Mouse (Mus musculus) stomach, postnatal 0 days (tissue): ENCODE measurements at regions not wholly inside any gene's neighbourhood (a gene's known extent, or its start where the extent isn't known, plus 50 kb on each side); places are given as distances from the start of the nearest gene placed in this dataset.

Source experiments
- ATAC-seq: fragments of 200-750 bp; cut with Nextera tagmentation; 2 replicates; pipeline ENCODE4 v1.8.0; 2017; ENCODE audit not compliant: low FRiP score, low TSS enrichment
- DNase-seq: peaks from one replicate; pipeline ENCODE4 v3.0.0-alpha.2; 2016; ENCODE audit warnings: low spot score
- H3K27ac ChIP-seq: fragments of 300-500 bp; sonication (generic); replicated peaks from 2 replicates; pipeline ENCODE4 v1.5.1; 2014; ENCODE audit warnings: mild to moderate bottlenecking, control low read depth
- H3K27me3 ChIP-seq: fragments of 300-500 bp; sonication (generic); 2 replicates; pipeline ENCODE4 v1.6.1; 2014; ENCODE audit warnings: low read length; ENCODE audit not compliant: control insufficient read depth, insufficient read depth
- H3K36me3 ChIP-seq: fragments of 300-500 bp; sonication (generic); 2 replicates; pipeline ENCODE4 v1.6.1; 2014; ENCODE audit warnings: low read length, mixed read lengths; ENCODE audit not compliant: control insufficient read depth, insufficient read depth
- H3K4me1 ChIP-seq: fragments of 300-500 bp; sonication (generic); replicated peaks from 2 replicates; pipeline ENCODE4 v1.6.1; 2014; ENCODE audit warnings: antibody characterized with exemption; ENCODE audit not compliant: control insufficient read depth, insufficient read depth
- H3K4me2 ChIP-seq: fragments of 300-500 bp; sonication (generic); replicated peaks from 2 replicates; pipeline ENCODE4 v1.6.1; 2014; ENCODE audit warnings: low read depth, mild to moderate bottlenecking, control low read depth, moderate library complexity
- H3K4me3 ChIP-seq: fragments of 300-500 bp; sonication (generic); 2 replicates; pipeline ENCODE4 v1.5.1; 2014; ENCODE audit warnings: low read depth, low read length, control low read depth
- H3K9ac ChIP-seq: fragments of 300-500 bp; sonication (generic); 2 replicates; pipeline ENCODE4 v1.6.1; 2014; ENCODE audit warnings: mild to moderate bottlenecking, low read length, control low read depth, mixed read lengths
- H3K9me3 ChIP-seq: fragments of 300-500 bp; sonication (generic); 2 replicates; pipeline ENCODE4 v1.6.1; 2016; ENCODE audit warnings: low read length; ENCODE audit not compliant: control insufficient read depth
- CTCF ChIP-seq: IDR thresholded peaks from 2 replicates; pipeline ENCODE4 v1.5.1; 2016; ENCODE audit warnings: antibody characterized with exemption, low read depth, mild to moderate bottlenecking, moderate library complexity
- EP300 ChIP-seq: optimal IDR thresholded peaks from 2 replicates; pipeline ENCODE3; 2016; ENCODE audit warnings: antibody characterized with exemption
- WGBS: fragments of 180-500 bp; shearing (Covaris S2); extraction: QIAGEN DNeasy Blood & Tissue Kit; methylation state at CpG from one replicate; pipeline ENCODE4 v1.1.7; 2014; 5-methylcytosine and 5-hydroxymethylcytosine counted together

GRCm38 (mm10) chr4:105924781-105925382 is 135.2 kb downstream of the Gm12728 start:
- Histone ChIP-seq H3K4me3 (no peak overlapping the region), H3K27me3 (no peaks in the 10 kb centered on the region), H3K9me3 (no peaks in the 10 kb centered on the region), H3K36me3 (no peaks in the 10 kb centered on the region), H3K4me2 (no peak overlapping the region), H3K4me1 (no peaks in the 10 kb centered on the region), H3K27ac (no peak overlapping the region), H3K9ac (no peak overlapping the region)
- TF ChIP-seq CTCF (peak; percentile 66), EP300 (no peak)
- DNase-seq (no peak), ATAC-seq (no peak)
- WGBS = 68% methylated on average over 6 of the region's 6 CpGs

- no peak for DNase-seq
- WGBS = 83% methylated on average over 2 of the region's 2 CpGs
Measured at GRCm38 (mm10) chr4:105925506-105925905, 135.8 kb downstream of the Gm12728 start.

GRCm38 (mm10) chr4:105929658-105930057 is 140.0 kb downstream of the Gm12728 start:
- Histone ChIP-seq H3K27me3 (no peaks in the 10 kb centered on the region), H3K9me3 (no peaks in the 10 kb centered on the region), H3K27ac (no peak overlapping the region), H3K4me1 (no peaks in the 10 kb centered on the region), H3K4me3 (no peak overlapping the region), H3K9ac (no peak overlapping the region), H3K4me2 (no peak overlapping the region), H3K36me3 (no peaks in the 10 kb centered on the region)
- WGBS = 93% methylated on average over 10 of the region's 10 CpGs
- no peak; the same call in 1 of the 2 replicates for ATAC-seq
- no peak for DNase-seq
- no peak for TF ChIP-seq EP300
- no peak for TF ChIP-seq CTCF

More at GRCm38 (mm10) chr4:105925506-105925905, 135.8 kb downstream of the Gm12728 start:
- no peak for TF ChIP-seq EP300
- TF ChIP-seq CTCF = no peak
- no peak overlapping the region for H3K9ac ChIP-seq
- no peaks in the 10 kb centered on the region for H3K27me3 ChIP-seq
- H3K4me3 ChIP-seq = no peak overlapping the region
- H3K36me3 ChIP-seq = no peaks in the 10 kb centered on the region
- no peak overlapping the region for H3K4me2 ChIP-seq
- no peaks in the 10 kb centered on the region for H3K4me1 ChIP-seq
- ATAC-seq = no peak
- no peaks in the 10 kb centered on the region for H3K9me3 ChIP-seq
- no peak overlapping the region for H3K27ac ChIP-seq

DNA sequence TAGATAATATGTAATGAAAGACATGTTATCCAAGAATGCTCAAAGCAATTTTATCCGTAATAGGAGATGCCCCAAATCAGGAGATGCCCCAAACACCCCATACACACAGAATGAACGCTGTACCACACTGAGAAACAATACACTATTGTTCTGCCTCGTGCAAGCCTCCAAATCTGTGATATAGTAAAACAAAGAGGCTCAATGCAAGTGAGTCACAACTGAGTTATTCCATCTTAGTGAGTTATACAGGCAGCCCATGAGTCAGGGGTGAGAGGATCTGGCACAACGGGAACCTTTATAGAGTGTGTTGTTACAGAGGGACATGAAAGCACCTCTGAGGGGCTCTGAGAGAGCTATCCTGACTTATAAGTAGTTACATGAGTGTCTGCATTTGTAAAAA is 145.3 kb downstream of the Gm12728 start:
- Histone ChIP-seq H3K27ac (no peak overlapping the region), H3K4me3 (no peak overlapping the region), H3K36me3 (no peaks in the 10 kb centered on the region), H3K4me2 (no peak overlapping the region), H3K4me1 (no peaks in the 10 kb centered on the region), H3K27me3 (no peaks in the 10 kb centered on the region), H3K9me3 (no peaks in the 10 kb centered on the region), H3K9ac (no peak overlapping the region)
- no peak for TF ChIP-seq EP300
- TF ChIP-seq CTCF = no peak
- DNase-seq = no peak
- 61% methylated on average over 4 of the region's 4 CpGs for WGBS
- no peak for ATAC-seq

DNA sequence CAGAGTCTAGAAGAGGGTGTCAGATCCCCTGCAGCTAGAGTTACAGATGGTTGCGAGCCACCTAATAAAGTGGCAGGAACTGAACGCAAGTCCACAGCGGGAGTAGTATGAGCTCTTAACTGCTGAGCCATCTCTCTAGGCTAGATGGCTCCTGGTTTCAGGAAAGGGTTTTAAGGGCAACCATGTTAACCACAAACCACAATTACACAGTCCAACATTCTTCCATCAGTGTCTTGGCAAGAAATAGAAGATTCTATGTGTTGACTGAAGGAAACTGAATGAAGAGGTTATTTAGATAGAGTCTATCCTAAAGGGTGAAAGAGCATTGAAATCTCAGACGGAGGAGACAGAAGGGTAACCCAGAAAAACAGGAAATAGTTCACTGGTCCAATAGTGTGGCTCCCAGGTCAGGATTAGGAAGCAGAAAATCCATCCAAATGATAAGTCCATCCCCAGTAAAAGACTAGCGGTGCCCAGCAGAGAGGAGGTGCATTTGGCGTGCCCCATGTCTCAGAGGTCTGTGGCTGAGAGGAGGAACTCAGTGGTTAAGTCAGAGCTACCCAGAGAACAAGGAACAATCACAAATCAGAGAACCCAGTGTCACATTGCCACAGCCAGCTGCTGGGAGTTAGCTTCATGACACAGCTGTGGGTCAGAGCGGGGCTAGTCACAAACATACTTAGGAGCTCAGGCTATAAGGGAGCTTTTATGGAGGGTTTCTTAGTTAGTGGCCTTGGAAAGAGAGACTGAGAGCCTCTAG is 147.3 kb downstream of the Gm12728 start:
- no peak overlapping the region for H3K9ac ChIP-seq
- no peaks in the 10 kb centered on the region for H3K27me3 ChIP-seq
- WGBS = 86% methylated on average over 7 of the region's 7 CpGs
- no peak overlapping the region for H3K27ac ChIP-seq
- TF ChIP-seq CTCF = no peak
- H3K9me3 ChIP-seq = no peaks in the 10 kb centered on the region
- DNase-seq = no peak
- H3K4me2 ChIP-seq = no peak overlapping the region
- no peak for ATAC-seq
- H3K4me1 ChIP-seq = no peaks in the 10 kb centered on the region
- no peak overlapping the region for H3K4me3 ChIP-seq
- no peaks in the 10 kb centered on the region for H3K36me3 ChIP-seq

DNA sequence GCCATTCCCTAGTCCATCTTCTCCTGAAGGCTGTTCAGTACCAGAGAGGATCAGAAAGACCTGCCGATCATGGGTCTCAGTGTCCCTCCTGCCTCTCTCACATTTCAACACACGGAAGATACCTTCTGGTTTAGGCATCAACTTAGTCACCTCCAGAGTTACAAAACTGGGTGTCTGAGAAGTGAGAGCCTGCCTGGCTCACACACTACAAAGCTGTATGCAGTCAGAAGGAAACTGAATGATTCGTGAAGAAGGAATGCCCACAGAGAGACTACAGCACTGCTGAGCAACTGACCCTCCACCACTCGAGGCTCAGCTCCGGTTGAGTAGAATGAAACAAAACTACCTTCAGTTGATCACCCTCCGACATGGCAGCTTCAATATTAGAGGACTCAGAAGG is 147.9 kb downstream of the Gm12728 start:
- no peak for TF ChIP-seq EP300
- TF ChIP-seq CTCF = no peak
- Histone ChIP-seq H3K36me3 (no peaks in the 10 kb centered on the region), H3K9ac (no peak overlapping the region), H3K4me2 (no peak overlapping the region), H3K27me3 (no peaks in the 10 kb centered on the region), H3K9me3 (no peaks in the 10 kb centered on the region), H3K4me1 (no peaks in the 10 kb centered on the region), H3K4me3 (no peak overlapping the region), H3K27ac (no peak overlapping the region)
- no peak for DNase-seq
- 73% methylated on average over 6 of the region's 6 CpGs for WGBS
- ATAC-seq = no peak
